Mouse (Mus musculus) kidney, adult 11 months (tissue): ENCODE results near the gene 1700003E16Rik.

ENCODE experiments used
- DNase-seq: peaks from one replicate; pipeline ENCODE4 v3.0.0; 2022

Gene 1700003E16Rik

DNA sequence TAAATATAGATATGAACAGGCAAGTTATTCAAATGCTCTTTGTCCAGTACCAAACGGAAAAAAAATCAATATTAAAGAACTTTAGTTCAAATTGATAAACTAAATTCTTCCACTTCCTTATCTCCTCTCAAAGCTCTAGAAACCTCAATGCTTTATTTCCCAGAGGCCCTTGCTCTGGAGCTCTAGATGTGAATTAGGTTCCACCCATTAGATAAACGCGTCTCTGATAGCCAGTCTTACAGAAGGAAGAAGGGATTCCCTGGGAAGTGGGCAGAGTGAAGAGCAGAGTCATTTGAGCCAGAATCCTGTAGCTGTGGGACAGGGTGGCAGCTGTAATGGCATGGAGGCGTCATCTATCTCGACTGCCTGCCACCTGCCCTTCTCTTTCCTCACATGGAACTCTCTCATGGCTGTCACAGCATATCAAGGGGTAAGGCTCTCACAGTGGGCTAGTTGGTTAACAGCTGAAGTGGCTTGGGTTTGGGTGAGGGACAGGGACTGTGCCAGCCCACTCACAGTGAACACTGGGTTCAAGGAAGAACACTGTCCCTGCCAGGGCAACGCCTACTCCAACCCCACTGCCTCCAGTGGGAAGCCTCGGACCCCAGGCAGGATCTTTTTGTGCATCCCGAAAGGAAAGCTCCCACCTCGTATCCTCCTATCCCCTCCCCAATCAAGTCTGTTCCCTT lies 51.3 kb downstream of the 1700003E16Rik start:
- no peak for DNase-seq

DNA sequence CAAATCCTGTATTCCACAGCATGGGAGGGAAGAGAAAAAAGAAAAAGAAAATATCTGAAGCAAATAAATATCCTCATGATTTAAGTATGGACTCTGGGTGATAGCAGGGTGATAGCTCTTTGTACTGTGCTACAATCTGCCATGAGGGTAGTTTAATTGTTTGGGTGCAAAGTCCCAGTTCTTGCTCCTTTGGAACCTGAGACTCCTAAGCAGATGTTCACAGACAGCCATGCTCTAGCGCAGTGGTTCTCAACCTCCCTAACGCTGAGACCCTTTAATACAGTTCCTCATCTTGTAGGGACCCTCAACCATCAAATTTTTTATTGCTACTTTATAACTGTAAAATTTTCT lies 51.8 kb downstream of the 1700003E16Rik start:
- no peak for DNase-seq

DNA sequence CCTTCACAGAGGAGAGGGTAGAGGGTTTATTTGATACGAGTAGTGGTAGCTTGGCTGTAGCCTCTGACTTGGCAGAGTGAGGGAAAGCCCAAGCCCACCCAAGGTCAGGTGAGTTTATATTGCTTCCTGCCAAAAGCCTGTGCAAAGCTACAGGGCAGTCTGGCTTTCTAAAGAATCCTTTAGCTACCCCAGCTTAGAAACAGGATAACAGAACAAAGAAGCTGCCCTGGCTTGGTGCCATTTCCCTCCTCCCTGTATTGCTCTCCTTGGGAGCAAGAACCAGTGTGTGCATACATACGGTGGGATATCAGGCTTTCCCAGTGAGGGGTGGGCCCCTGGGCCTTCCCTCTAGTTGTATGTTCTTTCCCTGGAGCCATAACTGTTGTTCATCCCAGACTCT lies 54.3 kb downstream of the 1700003E16Rik start:
- no peak for DNase-seq

DNA sequence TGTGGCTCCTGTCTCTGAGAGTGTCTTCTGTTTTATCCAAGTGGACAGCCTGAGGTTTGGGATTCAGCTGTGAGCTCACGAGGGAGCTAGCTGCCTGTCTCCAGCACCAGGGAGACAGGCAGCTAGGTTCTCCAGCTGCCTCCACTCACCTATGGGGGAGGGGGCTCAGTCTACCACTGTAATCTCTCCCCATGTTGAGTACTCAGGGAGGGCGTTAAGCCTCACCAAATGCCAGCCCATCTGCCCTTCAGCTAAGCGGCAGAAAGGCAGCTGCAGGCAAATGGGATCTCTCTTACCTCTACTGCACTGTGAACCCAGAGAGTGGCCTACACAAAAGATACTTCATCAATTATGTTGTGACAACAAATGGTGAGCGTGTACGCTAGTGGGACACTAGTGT lies 55.3 kb downstream of the 1700003E16Rik start:
- DNase-seq, result no peak
